In the genomic region with DNA sequence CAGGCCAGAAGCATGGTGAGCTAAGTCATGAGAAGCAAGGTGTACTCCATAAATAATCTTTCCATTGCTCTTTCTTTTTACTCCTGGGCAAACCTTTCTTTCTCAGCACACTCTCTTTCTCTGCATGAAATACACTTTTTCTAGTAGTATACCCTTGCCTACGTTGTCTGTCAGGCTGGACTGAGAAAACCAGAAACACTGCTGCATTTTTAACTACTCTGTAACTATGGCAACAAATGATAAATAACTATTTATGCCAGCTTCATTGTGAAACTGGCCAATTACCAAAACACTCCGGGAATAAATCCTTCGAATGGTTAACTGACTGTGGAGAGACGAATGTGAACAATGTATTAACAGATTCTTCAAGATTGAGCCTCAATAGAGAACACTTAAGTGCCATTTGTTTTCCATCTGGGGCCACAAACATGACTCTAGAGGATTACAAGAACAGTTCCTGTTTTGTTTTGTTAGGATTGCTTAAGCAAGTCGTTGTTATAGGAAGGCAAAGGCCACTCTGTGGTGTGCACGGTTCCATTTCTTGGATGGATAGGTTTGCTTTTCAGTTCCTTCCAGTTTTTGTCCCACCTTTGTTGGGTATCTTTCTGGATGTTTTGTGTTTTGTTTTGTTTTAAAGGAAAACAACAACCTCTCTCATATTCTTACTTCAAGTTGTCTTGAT, we compare ENCODE assay signal across 8 mouse cellular contexts. TPM values are rescaled to one million over a fixed set of nuclear protein-coding genes. Genes with fewer than 3 reads are reported as not detected.
DNase-seq lines count a peak whose midpoint lies in the region; ATAC-seq and TF ChIP-seq lines count a peak whose summit lies in the region.
"Not testable (repeated sequence)": the region's sequence is repeated elsewhere in the genome, so short reads cannot be mapped to it uniquely, and the experiment has no call there.

A gene (plus strand): TSS at position 522 of the 682 bp plus-strand sequence.

- TF ChIP-seq POLR2A in olfactory bulb, adult 2 months (IDR thresholded peaks at IDR 0.05; ENCODE audit: insufficient read depth, low read depth, low read length) = not testable (repeated sequence)

- peak; percentile 34 for DNase-seq in 416B (ENCODE audit: low read depth)
- DNase-seq in embryonic facial prominence, embryonic 10.5 days (ENCODE audit: low spot score); midbrain, embryonic 10.5 days (ENCODE audit: low spot score): not testable (repeated sequence)
- DNase-seq in forebrain, postnatal 0 days = peak; percentile 50

- WGBS in embryonic facial prominence, embryonic 10.5 days = 63% methylated on average over 6 of the region's 6 CpGs
- 14% methylated on average over 6 of the region's 6 CpGs for WGBS in forebrain, postnatal 0 days
- 43% methylated on average over 6 of the region's 6 CpGs for WGBS in hindbrain, embryonic 12.5 days
- 55% methylated on average over 6 of the region's 6 CpGs for WGBS in kidney, embryonic 16.5 days
- WGBS in liver, embryonic 15.5 days (ENCODE audit: insufficient replicate concordance) = 46% methylated on average over 6 of the region's 6 CpGs
- 53% methylated on average over 6 of the region's 6 CpGs for WGBS in midbrain, embryonic 10.5 days
- WGBS in olfactory bulb, adult 2 months = 46% methylated on average over 6 of the region's 6 CpGs

- ATAC-seq in forebrain, postnatal 0 days; hindbrain, embryonic 12.5 days (ENCODE audit: low FRiP score); kidney, embryonic 16.5 days (ENCODE audit: low FRiP score, low TSS enrichment); liver, embryonic 15.5 days (ENCODE audit: insufficient read depth): not testable (repeated sequence)

- H3K27me3 ChIP-seq in embryonic facial prominence, embryonic 10.5 days (replicated peaks; ENCODE audit: low read depth, poor library complexity, severe bottlenecking) = peaks cover 39% of the 10 kb centered on the region
- peaks cover 11% of the 10 kb centered on the region for H3K27me3 ChIP-seq in forebrain, postnatal 0 days (ENCODE audit: insufficient read depth, low read length)
- peaks cover 25% of the 10 kb centered on the region for H3K27me3 ChIP-seq in hindbrain, embryonic 12.5 days
- peaks cover 17% of the 10 kb centered on the region for H3K27me3 ChIP-seq in kidney, embryonic 16.5 days (ENCODE audit: insufficient read depth, low read length)
- peaks cover 20% of the 10 kb centered on the region for H3K27me3 ChIP-seq in liver, embryonic 15.5 days
- H3K27me3 ChIP-seq in midbrain, embryonic 10.5 days (ENCODE audit: low read depth, poor library complexity, severe bottlenecking) = peaks cover 49% of the 10 kb centered on the region

- peaks cover 16% of the 10 kb centered on the region for H3K4me1 ChIP-seq in embryonic facial prominence, embryonic 10.5 days
- not testable (repeated sequence) for H3K4me1 ChIP-seq in forebrain, postnatal 0 days (ENCODE audit: insufficient read depth); hindbrain, embryonic 12.5 days; liver, embryonic 15.5 days (replicated peaks)
- H3K4me1 ChIP-seq in kidney, embryonic 16.5 days (ENCODE audit: insufficient read depth, low read length) = peaks cover 12% of the 10 kb centered on the region; the same call in 1 of the 2 replicates
- H3K4me1 ChIP-seq in midbrain, embryonic 10.5 days = peaks cover 16% of the 10 kb centered on the region
- H3K4me1 ChIP-seq in olfactory bulb, adult 2 months (ENCODE audit: control insufficient read depth, insufficient read depth, low read length) = peaks cover 14% of the 10 kb centered on the region

- not testable (repeated sequence) for H3K36me3 ChIP-seq in embryonic facial prominence, embryonic 10.5 days (replicated peaks); forebrain, postnatal 0 days (ENCODE audit: insufficient read depth); hindbrain, embryonic 12.5 days; kidney, embryonic 16.5 days (ENCODE audit: insufficient read depth, low read length); liver, embryonic 15.5 days (replicated peaks); midbrain, embryonic 10.5 days

- not testable (repeated sequence) for TF ChIP-seq CTCF in forebrain, postnatal 0 days (IDR thresholded peaks at IDR 0.05; ENCODE audit: low read depth); olfactory bulb, adult 2 months (IDR thresholded peaks at IDR 0.05; ENCODE audit: insufficient read depth, low read depth, low read length)

- H3K4me2 ChIP-seq in forebrain, postnatal 0 days (ENCODE audit: low read depth) = peak within 1 kb of the TSS; percentile 68
- peak within 1 kb of the TSS; percentile 94 for H3K4me2 ChIP-seq in hindbrain, embryonic 12.5 days (replicated peaks)
- H3K4me2 ChIP-seq in kidney, embryonic 16.5 days (replicated peaks; ENCODE audit: low read depth, low read length) = peak within 1 kb of the TSS; percentile 86
- peak within 1 kb of the TSS; percentile 52 for H3K4me2 ChIP-seq in liver, embryonic 15.5 days

- H3K9ac ChIP-seq in forebrain, postnatal 0 days = peak within 1 kb of the TSS; percentile 44
- H3K9ac ChIP-seq in hindbrain, embryonic 12.5 days = peak within 1 kb of the TSS; percentile 43; the same call in 1 of the 2 replicates
- H3K9ac ChIP-seq in kidney, embryonic 16.5 days (replicated peaks; ENCODE audit: low read length) = peak within 1 kb of the TSS; percentile 51
- not testable (repeated sequence) for H3K9ac ChIP-seq in liver, embryonic 15.5 days

- H3K27ac ChIP-seq in embryonic facial prominence, embryonic 10.5 days (replicated peaks); forebrain, postnatal 0 days (ENCODE audit: low read depth, low read length); hindbrain, embryonic 12.5 days; kidney, embryonic 16.5 days (ENCODE audit: low read length); midbrain, embryonic 10.5 days (replicated peaks); olfactory bulb, adult 2 months (ENCODE audit: insufficient read depth, low read depth, low read length): not testable (repeated sequence)
- H3K27ac ChIP-seq in liver, embryonic 15.5 days (replicated peaks) = peak within 1 kb of the TSS; percentile 67; the same call in 1 of the 2 replicates

- peak within 1 kb of the TSS; percentile 61 for H3K4me3 ChIP-seq in embryonic facial prominence, embryonic 10.5 days
- H3K4me3 ChIP-seq in forebrain, postnatal 0 days (ENCODE audit: low read depth, low read length) = peak within 1 kb of the TSS; percentile 40
- H3K4me3 ChIP-seq in hindbrain, embryonic 12.5 days = peak within 1 kb of the TSS; percentile 46
- peak within 1 kb of the TSS; percentile 52 for H3K4me3 ChIP-seq in kidney, embryonic 16.5 days (ENCODE audit: low read length)
- peak within 1 kb of the TSS; percentile 48 for H3K4me3 ChIP-seq in liver, embryonic 15.5 days (replicated peaks)
- H3K4me3 ChIP-seq in midbrain, embryonic 10.5 days = peak within 1 kb of the TSS; percentile 60
- H3K4me3 ChIP-seq in olfactory bulb, adult 2 months (ENCODE audit: insufficient read depth, low read depth, low read length) = peak within 1 kb of the TSS; percentile 56

- H3K9me3 ChIP-seq in embryonic facial prominence, embryonic 10.5 days; forebrain, postnatal 0 days (ENCODE audit: low read length); hindbrain, embryonic 12.5 days (replicated peaks); kidney, embryonic 16.5 days (ENCODE audit: low read length); liver, embryonic 15.5 days (replicated peaks); midbrain, embryonic 10.5 days (replicated peaks): not testable (repeated sequence)

RNA-seq across cellular contexts. Expression of the gene that starts here (rescaled TPM):
- 0.04 and 0.08 TPM in 2 replicates for polyA plus RNA-seq in embryonic facial prominence, embryonic 10.5 days (2016; fragmentation: Nextera tagmentation; extraction: Ambion mirVana)
- 0.38 and 1.2 TPM in 2 replicates for total RNA-seq in forebrain, postnatal 0 days (2014; rRNA removed)
- polyA plus RNA-seq in forebrain, postnatal 0 days (2015; fragmentation: Nextera tagmentation; extraction: Ambion mirVana) = 0.26 and 0.46 TPM in 2 replicates
- 0.10 and 0.27 TPM in 2 replicates for polyA plus RNA-seq in hindbrain, embryonic 12.5 days (2016; fragmentation: Nextera tagmentation; extraction: Ambion mirVana)
- polyA plus RNA-seq in kidney, embryonic 16.5 days (2015; fragmentation: Nextera tagmentation; extraction: Ambion mirVana) = 0.48 and 0.91 TPM in 2 replicates
- polyA plus RNA-seq in liver, embryonic 15.5 days (2015; fragmentation: Nextera tagmentation; extraction: Ambion mirVana) = 0.59 and 0.70 TPM in 2 replicates
- polyA plus RNA-seq in midbrain, embryonic 10.5 days (2016; fragmentation: Nextera tagmentation; extraction: Ambion mirVana) = not detected in 2 replicates
- not detected in 2 replicates for polyA plus RNA-seq in olfactory bulb, adult 2 months (2012; ENCODE audit: insufficient read depth, insufficient read length, low replicate concordance, missing spikeins)
